Mouse (Mus musculus) spleen, adult 2 months (tissue): ENCODE data around the gene Ephb3. TPM values are rescaled to one million over a fixed set of nuclear protein-coding genes. Genes with fewer than 3 reads are reported as not detected.

Source experiments
- DNase-seq, 2 experiments: peaks; one replicate each; pipeline versions ENCODE4 v3.0.0 to v3.0.0-alpha.2; 2012 to 2021; ENCODE audit warnings: low spot score in 2 of 2, low read depth in 1 of 2
- H3K27ac ChIP-seq: fragments of 200-500 bp; 2 replicates; pipeline ENCODE4 v1.5.1; 2012; ENCODE audit warnings: low read length, inconsistent platforms; ENCODE audit not compliant: insufficient read depth
- H3K27me3 ChIP-seq: fragments of 200-500 bp; 2 replicates; pipeline ENCODE4 v1.6.1; 2012; ENCODE audit warnings: mild to moderate bottlenecking, moderate library complexity, low read length, inconsistent platforms; ENCODE audit not compliant: control insufficient read depth, insufficient read depth
- H3K36me3 ChIP-seq: fragments of 200-500 bp; 2 replicates; pipeline ENCODE4 v1.6.1; 2012; ENCODE audit warnings: mild to moderate bottlenecking, low read length, inconsistent platforms; ENCODE audit not compliant: control insufficient read depth, insufficient read depth
- H3K4me1 ChIP-seq: fragments of 200-500 bp; 2 replicates; pipeline ENCODE4 v1.6.1; 2011; ENCODE audit warnings: inconsistent platforms; ENCODE audit not compliant: control insufficient read depth, insufficient read depth, insufficient read length
- H3K4me3 ChIP-seq: fragments of 200-500 bp; 2 replicates; pipeline ENCODE4 v1.5.1; 2011; ENCODE audit warnings: mild to moderate bottlenecking, inconsistent platforms; ENCODE audit not compliant: insufficient read depth, insufficient read length; ENCODE audit errors: extremely low read depth
- CTCF ChIP-seq: fragments of 200-500 bp; IDR thresholded peaks from 2 replicates; pipeline ENCODE4 v1.5.1; 2011; ENCODE audit warnings: mild to moderate bottlenecking, inconsistent platforms; ENCODE audit not compliant: insufficient read depth, insufficient read length, insufficient replicate concordance; ENCODE audit errors: extremely low read depth
- POLR2A ChIP-seq: fragments of 200-500 bp; IDR thresholded peaks from 2 replicates; pipeline ENCODE4 v1.6.1; 2011; ENCODE audit warnings: low read depth, low read length, inconsistent platforms
- WGBS: fragments of 180-500 bp; shearing (Covaris S2); methylation state at CpG from one replicate; pipeline ENCODE4 v1.1.7; 2018; 5-methylcytosine and 5-hydroxymethylcytosine counted together
- polyA plus RNA-seq: library from polyadenylated mRNA; depleted of rRNA; stranded (reverse); fragments of >200 nt; gene quantifications from 2 replicates; pipeline ENCODE4 v1.2.3, GENCODE M21; 2012

The Ephb3 gene
- polyA plus RNA-seq, 1 experiment = 2.3 TPM

DNA sequence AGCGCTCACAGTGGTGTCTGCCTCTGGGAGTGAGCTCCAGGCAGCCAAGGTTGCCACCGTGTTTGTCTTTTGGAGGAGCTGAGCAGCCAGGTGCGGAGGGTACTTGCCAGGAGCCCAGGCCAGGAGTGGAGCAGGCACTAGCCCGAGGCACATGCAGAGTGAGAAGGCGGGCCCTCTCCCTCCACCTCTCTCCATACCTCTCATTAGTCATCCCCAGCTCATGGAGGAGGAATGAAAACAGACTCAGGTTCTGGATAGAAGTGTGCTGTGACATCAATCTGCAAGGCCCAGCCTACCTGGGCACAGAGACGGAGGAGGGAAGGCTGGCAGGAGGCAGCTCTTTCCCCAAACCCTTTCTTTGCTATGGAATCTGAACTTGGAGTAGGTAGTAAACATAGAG lies 22.1 kb downstream of the Ephb3 start:
- no peak overlapping the region for H3K4me3 ChIP-seq
- no peaks in the 10 kb centered on the region for H3K36me3 ChIP-seq
- H3K27me3 ChIP-seq = no peaks in the 10 kb centered on the region
- no peak overlapping the region for H3K27ac ChIP-seq
- no peaks in the 10 kb centered on the region for H3K4me1 ChIP-seq
- no peak for TF ChIP-seq CTCF
- TF ChIP-seq POLR2A = no peak
- no peak for DNase-seq
- WGBS = 75% methylated on average over 6 of the region's 6 CpGs

DNA sequence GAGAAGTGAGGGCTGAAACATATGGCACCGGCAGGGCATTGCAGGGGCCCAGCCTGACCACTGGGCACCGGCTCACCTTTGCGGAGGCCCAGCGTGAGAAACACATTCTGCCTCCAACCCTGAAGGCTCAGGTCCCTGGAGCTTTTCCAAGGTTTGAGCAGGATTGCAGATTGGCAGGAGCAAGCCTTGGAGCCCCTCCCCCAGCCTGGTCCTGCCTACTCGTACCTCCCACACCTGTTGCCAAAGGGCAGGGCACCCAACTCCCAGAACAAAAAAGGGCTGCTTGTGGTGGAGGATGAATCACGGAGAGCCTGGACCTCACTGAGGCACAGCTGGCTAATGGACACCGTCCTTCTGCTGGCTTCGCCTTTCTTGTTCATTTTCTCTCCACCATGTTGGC lies 30.6 kb downstream of the Ephb3 start:
- TF ChIP-seq POLR2A (no peak), CTCF (no peak)
- no peaks in the 10 kb centered on the region for H3K36me3 ChIP-seq
- 87% methylated on average over 8 of the region's 8 CpGs for WGBS
- no peak overlapping the region for H3K4me3 ChIP-seq
- H3K27me3 ChIP-seq = no peaks in the 10 kb centered on the region
- DNase-seq = no peak
- no peaks in the 10 kb centered on the region for H3K4me1 ChIP-seq
- no peak overlapping the region for H3K27ac ChIP-seq

- no peak for DNase-seq
- H3K36me3 ChIP-seq = no peaks in the 10 kb centered on the region
- WGBS = 53% methylated on average over 5 of the region's 5 CpGs
- TF ChIP-seq CTCF (no peak), POLR2A (no peak)
- no peak overlapping the region for H3K27ac ChIP-seq
- H3K4me1 ChIP-seq = no peaks in the 10 kb centered on the region
- no peaks in the 10 kb centered on the region for H3K27me3 ChIP-seq
- no peak overlapping the region for H3K4me3 ChIP-seq
Observed at GRCm38 (mm10) chr16:21238722-21239121, 34.2 kb downstream of the Ephb3 start.

DNA sequence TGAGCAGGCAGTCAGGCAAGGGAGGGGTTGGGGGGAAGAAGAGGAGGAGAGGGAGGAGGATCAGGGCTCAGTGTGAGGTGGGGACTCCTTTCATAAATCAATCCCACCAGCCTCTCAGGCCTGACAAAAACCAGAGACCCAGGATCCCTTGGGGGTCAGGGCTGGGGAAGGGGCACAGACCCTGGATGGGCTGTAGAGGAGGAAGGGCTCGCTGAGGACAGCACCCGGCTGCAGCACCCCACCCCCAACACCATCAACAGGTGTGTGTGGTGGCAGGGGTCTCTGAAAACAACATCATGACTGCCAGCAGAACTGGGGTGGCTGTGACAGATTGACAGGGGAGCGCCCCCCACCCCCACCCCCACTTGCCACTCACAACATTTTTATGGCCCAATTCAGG lies 36.0 kb downstream of the Ephb3 start:
- DNase-seq = no peak
- Histone ChIP-seq H3K27me3 (no peaks in the 10 kb centered on the region), H3K4me1 (no peaks in the 10 kb centered on the region), H3K36me3 (no peaks in the 10 kb centered on the region), H3K4me3 (no peak overlapping the region), H3K27ac (no peak overlapping the region)
- no peak for TF ChIP-seq CTCF
- TF ChIP-seq POLR2A = no peak
- 76% methylated on average over 3 of the region's 3 CpGs for WGBS

DNA sequence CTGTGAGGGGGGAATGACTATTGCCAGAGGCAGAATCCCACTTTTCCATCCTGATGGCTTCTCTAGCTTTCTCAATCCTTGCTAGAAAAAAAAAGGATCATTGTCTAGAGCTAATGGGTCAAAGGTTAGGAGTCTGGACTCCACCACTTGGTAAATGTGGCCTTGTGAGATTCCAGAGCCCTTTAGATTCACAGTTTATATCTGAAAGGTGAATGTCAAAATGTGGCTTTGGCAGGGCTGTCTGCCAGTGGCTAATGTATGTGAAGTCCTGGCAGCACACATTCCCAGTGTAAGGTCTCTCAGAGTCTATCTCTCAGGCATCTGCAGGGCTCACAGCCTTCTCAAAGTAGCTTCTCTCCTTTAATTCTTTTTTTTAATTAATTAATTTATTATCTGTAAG lies 36.5 kb downstream of the Ephb3 start:
- TF ChIP-seq POLR2A = no peak
- no peak for TF ChIP-seq CTCF
- peaks cover 2% of the 10 kb centered on the region; the same call in 1 of the 2 replicates for H3K27me3 ChIP-seq
- no peaks in the 10 kb centered on the region for H3K4me1 ChIP-seq
- no peak for DNase-seq
- H3K36me3 ChIP-seq = no peaks in the 10 kb centered on the region
- H3K27ac ChIP-seq = no peak overlapping the region
- H3K4me3 ChIP-seq = no peak overlapping the region

DNA sequence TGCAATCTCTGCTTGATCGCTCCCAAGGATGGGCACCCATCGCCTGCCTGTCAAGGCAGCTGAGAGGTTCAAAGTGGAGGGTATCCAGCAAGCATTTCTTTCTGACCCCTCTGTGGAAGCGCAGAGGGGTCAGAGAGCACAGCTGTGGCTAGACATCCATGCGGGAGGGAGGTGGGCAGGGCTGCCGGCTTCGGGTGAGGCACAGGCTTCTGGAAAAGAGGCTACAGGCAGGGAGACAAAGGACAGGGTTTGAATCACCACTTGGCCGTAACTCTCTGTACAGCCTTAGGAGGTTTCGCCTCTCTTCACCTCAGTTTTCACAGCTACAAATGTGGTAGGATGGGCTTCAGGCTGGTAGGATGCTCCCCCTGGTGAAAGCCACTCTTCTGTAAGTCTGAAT lies 38.4 kb downstream of the Ephb3 start:
- Histone ChIP-seq H3K27ac (no peak overlapping the region), H3K4me1 (no peaks in the 10 kb centered on the region), H3K36me3 (no peaks in the 10 kb centered on the region), H3K27me3 (peaks cover 14% of the 10 kb centered on the region), H3K4me3 (no peak overlapping the region)
- no peak for DNase-seq
- WGBS = 86% methylated on average over 8 of the region's 8 CpGs
- no peak for TF ChIP-seq POLR2A
- no peak for TF ChIP-seq CTCF

DNA sequence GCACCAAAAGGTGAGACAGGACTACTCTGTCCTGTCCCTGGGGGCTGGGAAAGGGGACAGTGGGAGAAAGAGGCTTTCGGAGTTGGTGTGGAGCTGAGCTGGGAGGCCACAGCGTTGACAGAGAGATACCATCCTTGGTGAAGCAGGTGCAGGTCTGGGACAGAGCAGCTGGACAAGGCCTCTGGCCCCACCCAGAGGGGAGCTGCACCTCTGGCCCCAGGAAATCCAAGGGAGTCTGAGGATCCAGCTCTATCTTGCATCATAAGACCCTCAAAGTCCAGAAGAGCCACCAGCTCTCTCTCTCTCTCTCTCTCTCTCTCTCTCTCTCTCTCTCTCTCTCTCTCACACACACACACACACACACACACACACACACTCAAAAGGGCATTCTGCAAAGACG lies 40.2 kb downstream of the Ephb3 start:
- WGBS = 65% methylated on average over 3 of the region's 3 CpGs
- Histone ChIP-seq H3K4me1 (no peaks in the 10 kb centered on the region; the same call in 1 of the 2 replicates), H3K27ac (no peak overlapping the region), H3K4me3 (no peak overlapping the region), H3K27me3 (peaks cover 21% of the 10 kb centered on the region), H3K36me3 (no peaks in the 10 kb centered on the region)
- no peak for DNase-seq
- no peak for TF ChIP-seq CTCF
- no peak for TF ChIP-seq POLR2A

DNA sequence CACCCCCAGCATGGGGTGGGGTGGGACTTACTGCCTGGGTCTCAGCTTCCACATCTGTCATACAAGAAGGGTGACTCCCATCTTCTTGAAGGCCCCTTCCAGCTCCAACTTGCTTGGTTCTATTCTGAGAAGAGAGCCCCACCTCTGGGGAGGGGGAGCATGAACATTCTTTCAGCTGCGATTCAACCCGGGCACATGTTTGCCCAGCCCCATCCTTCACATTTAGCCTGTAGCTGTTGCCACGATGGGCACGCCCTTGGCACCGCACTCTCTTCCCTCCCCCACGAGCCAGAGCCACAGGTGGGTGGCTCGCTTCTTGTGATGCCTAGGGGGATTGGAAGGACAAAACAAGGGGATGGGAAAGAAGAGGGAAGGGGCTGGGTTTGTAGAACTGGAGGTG lies 40.8 kb downstream of the Ephb3 start:
- H3K4me3 ChIP-seq = no peak overlapping the region
- TF ChIP-seq CTCF (no peak), POLR2A (no peak)
- WGBS = 49% methylated on average over 7 of the region's 7 CpGs
- no peaks in the 10 kb centered on the region; the same call in 1 of the 2 replicates for H3K4me1 ChIP-seq
- no peak for DNase-seq
- H3K36me3 ChIP-seq = no peaks in the 10 kb centered on the region
- peaks cover 21% of the 10 kb centered on the region for H3K27me3 ChIP-seq
- H3K27ac ChIP-seq = no peak overlapping the region
